Mouse (Mus musculus): ENCODE data around the gene Hdc. TPM values are rescaled to one million over a fixed set of nuclear protein-coding genes. Genes with fewer than 3 reads are reported as not detected.

Hdc gene
- polyA plus RNA-seq, 1 experiment from 2014 or later = 2.5 TPM

- no peaks in the 10 kb centered on the region for H3K36me3 ChIP-seq (replicated peaks; ENCODE audit: control insufficient read depth, insufficient read depth)
- ATAC-seq (ENCODE audit: low FRiP score) (no peak), DNase-seq (ENCODE audit: low spot score) (peak; percentile 68)
- H3K9me3 ChIP-seq (ENCODE audit: control insufficient read depth, low read length) = no peaks in the 10 kb centered on the region
- peak overlapping the region; percentile 14; the same call in 1 of the 2 replicates for H3K4me3 ChIP-seq (replicated peaks; ENCODE audit: low read length)
- H3K27ac ChIP-seq = no peak overlapping the region
- H3K9ac ChIP-seq = no peak overlapping the region
- no peaks in the 10 kb centered on the region for H3K4me1 ChIP-seq (replicated peaks; ENCODE audit: control insufficient read depth, insufficient read depth, low read length)
- peak overlapping the region; percentile 53 for H3K4me2 ChIP-seq (replicated peaks)
- 35% methylated on average over 26 of the region's 26 CpGs for WGBS
- no peaks in the 10 kb centered on the region for H3K27me3 ChIP-seq (ENCODE audit: control insufficient read depth, insufficient read depth, low read length)
Measured at GRCm38 (mm10) chr2:126593831-126594610, 25.1 kb downstream of the Hdc start.

- 95% methylated on average over 4 of the region's 4 CpGs for WGBS
- Histone ChIP-seq H3K4me2 (replicated peaks) (no peak overlapping the region), H3K4me1 (replicated peaks; ENCODE audit: control insufficient read depth, insufficient read depth, low read length) (no peaks in the 10 kb centered on the region), H3K27me3 (ENCODE audit: control insufficient read depth, insufficient read depth, low read length) (no peaks in the 10 kb centered on the region), H3K4me3 (replicated peaks; ENCODE audit: low read length) (no peak overlapping the region), H3K9ac (no peak overlapping the region), H3K27ac (no peak overlapping the region), H3K36me3 (replicated peaks; ENCODE audit: control insufficient read depth, insufficient read depth) (no peaks in the 10 kb centered on the region), H3K9me3 (ENCODE audit: control insufficient read depth, low read length) (no peaks in the 10 kb centered on the region)
- no peak for ATAC-seq (ENCODE audit: low FRiP score)
- no peak for DNase-seq (ENCODE audit: low spot score)
Measured at GRCm38 (mm10) chr2:126591304-126591703, 27.8 kb downstream of the Hdc start.

GRCm38 (mm10) chr2:126587468-126587867 is 31.6 kb downstream of the Hdc start:
- WGBS = 91% methylated on average over 3 of the region's 3 CpGs
- H3K4me1 ChIP-seq (replicated peaks; ENCODE audit: control insufficient read depth, insufficient read depth, low read length) = no peaks in the 10 kb centered on the region
- H3K27me3 ChIP-seq (ENCODE audit: control insufficient read depth, insufficient read depth, low read length) = no peaks in the 10 kb centered on the region
- no peak overlapping the region for H3K27ac ChIP-seq
- no peaks in the 10 kb centered on the region; the same call in 1 of the 2 replicates for H3K36me3 ChIP-seq (replicated peaks; ENCODE audit: control insufficient read depth, insufficient read depth)
- ATAC-seq (ENCODE audit: low FRiP score) = no peak
- no peaks in the 10 kb centered on the region for H3K9me3 ChIP-seq (ENCODE audit: control insufficient read depth, low read length)
- H3K4me3 ChIP-seq (replicated peaks; ENCODE audit: low read length) = no peak overlapping the region
- no peak for DNase-seq (ENCODE audit: low spot score)
- H3K9ac ChIP-seq = no peak overlapping the region
- H3K4me2 ChIP-seq (replicated peaks) = no peak overlapping the region

GRCm38 (mm10) chr2:126584621-126585369 is 34.3 kb downstream of the Hdc start:
- Histone ChIP-seq H3K27me3 (ENCODE audit: control insufficient read depth, insufficient read depth, low read length) (no peaks in the 10 kb centered on the region), H3K36me3 (replicated peaks; ENCODE audit: control insufficient read depth, insufficient read depth) (no peaks in the 10 kb centered on the region; the same call in 1 of the 2 replicates), H3K9ac (no peak overlapping the region), H3K4me1 (replicated peaks; ENCODE audit: control insufficient read depth, insufficient read depth, low read length) (no peaks in the 10 kb centered on the region), H3K9me3 (ENCODE audit: control insufficient read depth, low read length) (no peaks in the 10 kb centered on the region), H3K4me3 (replicated peaks; ENCODE audit: low read length) (no peak overlapping the region), H3K27ac (no peak overlapping the region), H3K4me2 (replicated peaks) (no peak overlapping the region)
- ATAC-seq (ENCODE audit: low FRiP score) = no peak
- WGBS = 89% methylated on average over 8 of the region's 8 CpGs
- DNase-seq (ENCODE audit: low spot score) = no peak

GRCm38 (mm10) chr2:126583960-126584359 is 35.1 kb downstream of the Hdc start:
- Histone ChIP-seq H3K27me3 (ENCODE audit: control insufficient read depth, insufficient read depth, low read length) (no peaks in the 10 kb centered on the region), H3K4me2 (replicated peaks) (no peak overlapping the region), H3K36me3 (replicated peaks; ENCODE audit: control insufficient read depth, insufficient read depth) (no peaks in the 10 kb centered on the region; the same call in 1 of the 2 replicates), H3K4me1 (replicated peaks; ENCODE audit: control insufficient read depth, insufficient read depth, low read length) (no peaks in the 10 kb centered on the region), H3K4me3 (replicated peaks; ENCODE audit: low read length) (no peak overlapping the region), H3K9me3 (ENCODE audit: control insufficient read depth, low read length) (no peaks in the 10 kb centered on the region), H3K27ac (no peak overlapping the region), H3K9ac (no peak overlapping the region)
- no peak for ATAC-seq (ENCODE audit: low FRiP score)
- WGBS = 84% methylated on average over 6 of the region's 6 CpGs
- no peak for DNase-seq (ENCODE audit: low spot score)

- ATAC-seq (ENCODE audit: low FRiP score) = no peak
- 96% methylated on average over 1 of the region's 1 CpGs for WGBS
- H3K4me2 ChIP-seq (replicated peaks) = no peak overlapping the region
- peaks cover 5% of the 10 kb centered on the region; the same call in 1 of the 2 replicates for H3K36me3 ChIP-seq (replicated peaks; ENCODE audit: control insufficient read depth, insufficient read depth)
- DNase-seq (ENCODE audit: low spot score) = no peak
- H3K27ac ChIP-seq = no peak overlapping the region
- H3K4me3 ChIP-seq (replicated peaks; ENCODE audit: low read length) = no peak overlapping the region
- no peaks in the 10 kb centered on the region for H3K4me1 ChIP-seq (replicated peaks; ENCODE audit: control insufficient read depth, insufficient read depth, low read length)
- H3K9me3 ChIP-seq (ENCODE audit: control insufficient read depth, low read length) = no peaks in the 10 kb centered on the region
- no peak overlapping the region for H3K9ac ChIP-seq
- H3K27me3 ChIP-seq (ENCODE audit: control insufficient read depth, insufficient read depth, low read length) = no peaks in the 10 kb centered on the region
Measured at GRCm38 (mm10) chr2:126579282-126579681, 39.8 kb downstream of the Hdc start.

GRCm38 (mm10) chr2:126577362-126577761 is 41.7 kb downstream of the Hdc start:
- Histone ChIP-seq H3K27ac (no peak overlapping the region), H3K4me2 (replicated peaks) (no peak overlapping the region), H3K9me3 (ENCODE audit: control insufficient read depth, low read length) (no peaks in the 10 kb centered on the region), H3K4me3 (replicated peaks; ENCODE audit: low read length) (no peak overlapping the region), H3K4me1 (replicated peaks; ENCODE audit: control insufficient read depth, insufficient read depth, low read length) (no peaks in the 10 kb centered on the region), H3K9ac (no peak overlapping the region), H3K36me3 (replicated peaks; ENCODE audit: control insufficient read depth, insufficient read depth) (peaks cover 5% of the 10 kb centered on the region; the same call in 1 of the 2 replicates), H3K27me3 (ENCODE audit: control insufficient read depth, insufficient read depth, low read length) (no peaks in the 10 kb centered on the region)
- ATAC-seq (ENCODE audit: low FRiP score) (no peak), DNase-seq (ENCODE audit: low spot score) (no peak)
- 92% methylated on average over 5 of the region's 5 CpGs for WGBS

GRCm38 (mm10) chr2:126575391-126576176 is 43.5 kb downstream of the Hdc start:
- ATAC-seq (ENCODE audit: low FRiP score) = no peak

GRCm38 (mm10) chr2:126572747-126573146 is 46.4 kb downstream of the Hdc start:
- Histone ChIP-seq H3K9ac (no peak overlapping the region), H3K27ac (no peak overlapping the region), H3K27me3 (ENCODE audit: control insufficient read depth, insufficient read depth, low read length) (no peaks in the 10 kb centered on the region), H3K4me3 (replicated peaks; ENCODE audit: low read length) (no peak overlapping the region), H3K4me1 (replicated peaks; ENCODE audit: control insufficient read depth, insufficient read depth, low read length) (no peaks in the 10 kb centered on the region), H3K9me3 (ENCODE audit: control insufficient read depth, low read length) (peaks cover 11% of the 10 kb centered on the region; the same call in 1 of the 2 replicates), H3K4me2 (replicated peaks) (no peak overlapping the region), H3K36me3 (replicated peaks; ENCODE audit: control insufficient read depth, insufficient read depth) (0 out of 2 replicates have a peak, but pooled peaks cover 5% of the 10 kb centered on the region)
- ATAC-seq (ENCODE audit: low FRiP score) (no peak), DNase-seq (ENCODE audit: low spot score) (no peak)
- WGBS = 91% methylated on average over 4 of the region's 4 CpGs

More at GRCm38 (mm10) chr2:126575391-126576176, 43.5 kb downstream of the Hdc start:
- Histone ChIP-seq H3K9ac (no peak overlapping the region), H3K4me3 (replicated peaks; ENCODE audit: low read length) (no peak overlapping the region), H3K4me2 (replicated peaks) (no peak overlapping the region), H3K9me3 (ENCODE audit: control insufficient read depth, low read length) (peaks cover 9% of the 10 kb centered on the region; the same call in 1 of the 2 replicates), H3K4me1 (replicated peaks; ENCODE audit: control insufficient read depth, insufficient read depth, low read length) (no peaks in the 10 kb centered on the region), H3K27me3 (ENCODE audit: control insufficient read depth, insufficient read depth, low read length) (no peaks in the 10 kb centered on the region), H3K36me3 (replicated peaks; ENCODE audit: control insufficient read depth, insufficient read depth) (peaks cover 5% of the 10 kb centered on the region; the same call in 1 of the 2 replicates), H3K27ac (no peak overlapping the region)
- 85% methylated on average over 11 of the region's 11 CpGs for WGBS
- no peak for DNase-seq (ENCODE audit: low spot score)
